Mouse (Mus musculus) liver, embryonic 14.5 days (tissue): ENCODE measurements around the gene Olfr1293-ps.

Source experiments
- CTCF ChIP-seq: IDR thresholded peaks from 2 replicates; pipeline ENCODE4 v1.5.1; 2016; ENCODE audit warnings: antibody characterized with exemption, low read depth, control low read depth
- EP300 ChIP-seq: IDR thresholded peaks from 2 replicates; pipeline ENCODE4 v1.6.1; 2016; ENCODE audit warnings: antibody characterized with exemption, low read depth

DNA sequence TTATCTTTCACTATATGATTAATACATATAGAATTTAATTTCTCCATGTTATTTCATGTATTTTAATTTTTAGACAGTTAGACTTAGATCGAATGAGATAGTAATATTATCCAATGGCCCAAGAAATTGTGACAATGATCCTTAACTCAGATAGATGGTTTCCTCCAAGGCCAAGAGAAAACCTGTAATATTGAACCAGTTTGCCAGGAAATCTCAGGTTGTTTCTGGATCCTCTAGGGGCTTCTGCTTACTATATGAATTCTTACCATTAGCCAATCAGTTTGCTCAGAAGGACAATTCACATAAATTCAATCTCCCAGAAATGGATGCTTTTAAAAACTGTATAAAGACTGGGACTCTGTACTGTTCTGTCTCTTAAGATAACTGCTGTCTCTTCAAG, at the start of gene Olfr1293-ps:
- no peak for TF ChIP-seq EP300
- TF ChIP-seq CTCF = no peak
